Mouse (Mus musculus) bone marrow, adult 2 months (tissue): Measurements from ENCODE around the gene Drosha.

ENCODE experiments used
- CTCF ChIP-seq: fragments of 200-500 bp; IDR thresholded peaks from 2 replicates; pipeline ENCODE4 v1.5.1; 2011; ENCODE audit warnings: low read length, control low read depth; ENCODE audit not compliant: control insufficient read depth, insufficient read depth
- POLR2A ChIP-seq: fragments of 200-500 bp; IDR thresholded peaks from 2 replicates; pipeline ENCODE4 v1.6.1; 2011; ENCODE audit warnings: low read depth, mild to moderate bottlenecking, control low read depth, low read length, borderline replicate concordance; ENCODE audit not compliant: control insufficient read depth

DNA sequence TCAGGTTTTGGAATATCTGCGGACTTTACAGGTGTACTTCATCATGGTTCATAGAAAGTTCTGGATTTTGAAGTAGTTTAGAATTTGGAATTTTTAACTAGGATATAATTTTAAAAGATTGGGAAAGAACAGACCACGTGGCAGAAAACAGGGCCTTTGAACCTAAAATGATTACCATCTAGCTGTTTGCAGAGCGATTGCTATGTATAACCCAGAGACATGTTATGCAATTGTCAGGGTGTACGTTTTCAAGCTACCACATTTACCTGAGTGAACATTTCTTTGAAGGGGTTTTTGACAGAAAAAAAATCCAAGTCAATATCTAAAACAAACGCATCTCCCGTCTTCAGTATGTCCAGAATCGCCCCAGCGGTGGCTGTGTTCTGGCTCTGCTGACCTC is 7.0 kb upstream of the Drosha start:
- TF ChIP-seq POLR2A (no peak), CTCF (no peak)
